Mouse (Mus musculus) CD4-positive helper T cell, adult 2 months (primary cell): ENCODE measurements at regions not wholly inside any gene's neighbourhood (a gene's known extent, or its start where the extent isn't known, plus 50 kb on each side); places are given as distances from the start of the nearest gene placed in this dataset.

Source experiments
- DNase-seq: peaks from one replicate; pipeline ENCODE4 v3.0.0-alpha.2; 2012; ENCODE audit warnings: low read depth, missing footprints, low spot score

DNA sequence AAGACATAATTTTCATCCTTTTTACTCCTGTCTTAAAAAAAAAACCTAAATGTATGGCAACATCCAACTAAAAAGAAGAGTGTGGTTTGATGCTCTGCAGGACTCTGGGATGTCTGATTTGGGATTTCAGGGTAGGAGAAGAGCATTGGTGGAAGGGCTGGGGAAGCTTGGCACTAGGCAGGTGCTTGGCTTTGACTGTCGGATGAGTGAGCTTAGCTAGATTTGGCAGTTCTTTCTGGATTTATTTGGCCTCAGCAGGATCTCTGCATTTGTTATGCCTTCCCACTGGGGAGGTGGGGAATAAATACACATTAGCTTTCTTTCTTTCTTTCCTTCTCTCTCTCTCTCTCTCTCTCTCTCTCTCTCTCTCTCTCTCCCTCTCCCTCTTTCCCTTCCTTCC lies 118.1 kb upstream of the Auts2 start:
- DNase-seq, result no peak

DNA sequence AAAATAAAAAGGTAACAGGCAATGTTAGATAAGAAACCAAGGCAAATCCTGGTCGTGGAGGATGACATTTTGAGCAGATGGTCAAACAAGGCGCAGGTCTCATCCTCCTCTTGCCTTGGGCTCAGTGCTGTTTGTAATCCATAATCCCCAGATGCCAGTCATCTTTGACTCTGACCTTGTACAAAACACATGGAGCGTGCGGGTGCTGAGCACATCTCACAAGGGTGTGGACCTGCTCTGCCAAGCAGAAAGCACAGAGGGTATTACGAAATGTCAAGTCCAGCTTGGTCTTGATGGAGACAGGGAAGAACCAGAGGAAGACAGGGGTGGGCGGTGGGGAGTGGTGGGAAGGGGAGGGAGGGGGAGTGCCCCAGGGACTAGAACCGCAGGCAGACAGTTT lies 116.9 kb upstream of the Auts2 start:
- no peak for DNase-seq

DNA sequence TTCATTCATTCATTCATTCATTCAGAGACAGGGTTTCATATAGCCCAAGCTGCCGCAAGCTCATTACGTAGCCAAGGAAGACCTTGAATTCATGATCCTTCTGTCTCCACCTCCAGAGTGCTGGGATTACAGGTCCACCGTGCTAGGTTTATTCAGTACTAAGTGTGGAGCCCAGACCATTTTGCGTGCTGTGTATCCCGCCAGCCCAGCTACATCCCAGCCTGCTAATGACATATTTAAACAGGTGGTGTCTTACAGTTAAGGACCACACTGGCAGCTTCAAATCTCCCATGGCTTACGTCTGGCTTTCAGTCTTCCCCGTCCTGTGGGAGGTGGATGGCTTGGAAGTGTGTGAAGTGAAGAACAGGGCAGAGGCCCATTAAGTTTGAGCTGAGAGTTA lies 111.2 kb upstream of the Auts2 start:
- no peak for DNase-seq

DNA sequence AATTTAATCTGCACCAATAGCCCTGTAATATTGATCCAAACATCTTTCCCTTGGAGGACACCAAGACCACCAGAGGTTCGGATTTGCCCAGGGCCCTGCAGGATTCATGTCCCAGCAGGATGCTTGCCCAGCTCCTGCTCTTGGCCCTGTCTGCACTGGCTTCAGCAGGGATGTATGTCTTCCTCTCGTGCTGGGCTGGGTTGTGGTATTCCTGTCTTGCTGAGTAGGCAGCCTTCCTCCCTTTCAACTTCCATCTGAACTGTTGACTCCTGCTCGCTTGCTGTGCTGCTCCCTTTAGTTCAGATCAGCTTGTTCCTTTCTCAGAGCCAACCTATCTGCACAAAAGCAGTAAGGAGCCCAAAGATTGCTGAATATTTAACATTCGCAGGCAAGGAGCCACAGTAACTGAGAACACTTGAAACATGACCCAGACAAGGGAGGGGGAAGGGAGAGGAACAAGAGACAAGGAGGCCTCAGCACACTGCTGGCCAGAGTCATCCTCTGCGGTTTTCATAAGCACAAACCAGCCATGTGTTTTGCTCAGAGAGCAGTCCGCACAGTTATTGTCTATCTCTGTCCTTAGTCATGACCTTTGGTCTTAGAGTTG lies 110.7 kb upstream of the Auts2 start:
- no peak for DNase-seq

DNA sequence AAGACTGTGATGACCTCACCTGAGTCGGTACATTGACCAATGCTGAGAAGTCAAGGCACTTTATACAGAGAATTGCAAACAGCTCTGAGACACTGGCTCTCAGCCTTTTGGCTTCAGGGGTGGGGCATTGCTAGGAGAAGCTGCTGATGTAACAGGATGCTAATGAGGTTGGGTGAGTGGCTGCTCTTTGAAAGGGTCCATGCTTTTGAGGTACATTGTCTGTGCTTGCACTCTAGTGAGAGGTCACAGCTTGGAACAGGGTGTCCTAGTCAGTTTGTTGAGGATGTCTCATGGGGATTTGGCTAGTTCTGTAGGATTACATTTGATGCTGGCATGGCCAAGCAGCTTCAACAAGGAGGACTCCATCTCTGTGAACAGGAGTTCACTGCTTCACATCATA lies 109.1 kb upstream of the Auts2 start:
- no peak for DNase-seq

DNA sequence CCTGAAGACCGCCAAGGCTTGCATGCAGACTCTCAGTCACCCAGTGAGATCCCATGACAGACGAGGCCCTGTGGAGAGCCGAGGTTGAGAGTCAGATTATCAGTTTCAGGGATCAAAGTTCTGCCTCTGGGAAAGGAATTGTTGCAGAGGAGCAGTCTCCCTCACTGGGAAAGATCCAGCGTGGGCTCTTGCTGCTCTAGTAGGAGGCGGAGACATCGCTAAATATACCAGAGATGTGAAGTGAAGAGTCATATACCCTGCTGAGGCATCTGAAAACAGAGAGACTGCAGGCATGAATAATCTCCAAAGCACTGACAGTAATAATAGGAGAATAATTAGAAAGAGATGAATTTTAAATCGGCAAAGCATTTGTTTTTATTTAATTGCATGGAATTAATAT lies 106.6 kb upstream of the Auts2 start:
- DNase-seq, result no peak

DNA sequence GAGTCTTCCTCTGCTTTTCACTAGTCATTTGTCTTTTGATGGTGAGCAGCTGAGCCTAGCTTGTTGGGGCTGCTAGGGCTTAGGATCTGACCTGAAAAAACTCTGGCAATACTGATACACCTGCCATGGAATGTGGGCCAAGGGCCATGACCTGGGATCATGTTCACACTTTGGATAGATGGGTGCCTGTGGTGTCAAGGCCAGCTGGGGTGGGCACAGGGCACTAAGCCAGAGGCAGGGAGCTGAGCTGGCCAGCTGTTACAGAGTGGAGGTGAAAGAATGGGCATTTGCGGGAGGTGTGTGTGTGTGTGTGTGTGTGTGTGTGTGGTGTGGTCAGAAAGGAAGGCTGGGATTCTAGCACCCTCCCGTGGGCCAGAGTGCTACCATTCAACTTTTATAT lies 105.6 kb upstream of the Auts2 start:
- DNase-seq, result no peak

DNA sequence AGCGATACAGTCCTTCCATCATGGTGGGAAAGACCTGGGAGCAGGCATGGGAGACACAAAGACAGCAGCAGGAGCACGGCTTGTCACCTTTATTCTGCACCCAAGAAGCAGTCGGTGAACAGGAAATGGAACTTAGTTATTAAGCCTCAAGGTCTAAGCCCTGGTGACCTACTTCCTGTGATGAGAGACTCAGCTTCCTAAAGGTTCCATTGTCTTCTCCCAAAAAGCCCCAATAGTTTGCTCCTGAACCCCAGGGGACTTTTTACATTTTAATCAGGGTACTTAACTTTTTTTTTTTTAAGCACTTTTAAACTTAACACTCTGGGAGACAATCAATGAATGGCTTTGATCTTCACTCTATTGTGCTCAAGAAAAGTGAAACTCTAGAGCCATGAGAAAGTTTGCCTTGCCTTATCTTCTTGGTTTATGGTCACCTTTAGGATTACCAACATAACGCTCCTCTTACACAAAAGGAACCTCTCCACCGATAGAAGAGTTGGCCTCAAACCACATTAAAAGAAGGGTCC lies 101.6 kb upstream of the Auts2 start:
- DNase-seq, result no peak

DNA sequence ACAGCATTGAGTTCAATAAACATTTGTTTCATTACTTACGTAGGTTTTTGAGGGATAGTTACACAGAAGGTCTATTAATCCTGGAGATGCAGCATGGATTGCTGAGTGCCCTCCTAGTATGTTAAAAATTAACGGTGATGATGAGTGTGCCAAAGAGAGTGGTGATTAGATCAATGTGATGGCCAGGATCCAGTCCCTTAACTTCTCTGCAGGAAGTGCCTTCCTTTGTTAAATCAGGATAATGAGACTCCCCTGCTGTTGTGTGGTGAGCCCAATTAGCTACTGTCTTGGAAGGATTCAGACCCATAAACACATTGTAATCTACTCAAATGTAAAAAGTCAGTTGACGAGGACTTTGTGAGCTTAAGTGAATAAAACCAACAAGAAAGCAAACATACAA lies 100.1 kb upstream of the Auts2 start:
- no peak for DNase-seq

DNA sequence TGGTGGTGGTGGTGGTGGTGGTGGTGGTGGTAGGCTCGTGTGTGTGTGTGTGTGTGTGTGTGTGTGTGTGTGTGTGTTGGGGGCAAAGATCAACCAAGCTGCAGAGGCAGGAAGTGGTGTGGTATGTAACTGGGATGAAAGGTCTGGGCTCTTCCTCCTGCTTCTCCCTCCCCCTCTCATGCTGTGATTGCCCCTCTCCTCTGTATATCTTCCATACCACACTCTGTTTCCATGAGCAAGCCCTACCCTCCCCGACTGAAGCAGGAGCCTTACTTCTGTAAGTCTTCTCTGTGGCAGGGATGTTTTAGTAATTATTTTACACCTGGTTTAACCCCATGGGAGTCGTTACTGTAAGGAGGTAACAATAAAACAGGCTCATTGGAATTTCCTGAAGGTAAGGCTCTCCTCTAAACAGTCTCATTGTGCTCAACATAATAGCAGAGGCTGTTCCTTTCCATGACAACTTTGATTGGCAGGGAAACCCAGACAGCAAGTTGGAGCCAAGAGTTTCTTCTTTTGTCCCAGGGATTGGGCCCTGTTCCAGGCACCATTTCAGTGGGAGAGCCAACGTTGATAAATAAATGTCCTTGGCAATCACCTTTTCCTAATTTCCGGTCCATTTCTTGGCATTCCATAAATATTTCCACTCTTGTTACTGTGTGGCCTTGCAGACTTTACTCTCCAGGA lies 90.2 kb upstream of the Auts2 start:
- no peak for DNase-seq

DNA sequence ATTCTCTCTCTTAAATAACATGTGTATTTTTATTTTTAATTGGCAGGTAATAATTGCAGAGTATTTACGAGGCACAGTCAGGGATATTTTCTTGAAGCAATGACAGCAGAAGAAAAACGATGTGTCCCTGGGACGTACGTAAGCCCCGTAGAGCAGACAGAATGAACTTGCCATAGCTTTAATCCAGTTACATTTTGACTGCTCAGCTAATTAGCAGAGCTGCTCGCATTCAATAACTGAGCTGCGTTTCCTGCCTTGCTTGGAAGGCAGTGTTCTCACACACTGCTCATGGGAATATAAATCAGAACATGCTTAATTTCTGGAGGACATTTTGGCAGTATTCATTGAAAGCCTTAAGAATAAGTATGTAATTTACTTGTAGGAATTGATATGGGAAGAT lies 78.6 kb upstream of the Auts2 start:
- no peak for DNase-seq

DNA sequence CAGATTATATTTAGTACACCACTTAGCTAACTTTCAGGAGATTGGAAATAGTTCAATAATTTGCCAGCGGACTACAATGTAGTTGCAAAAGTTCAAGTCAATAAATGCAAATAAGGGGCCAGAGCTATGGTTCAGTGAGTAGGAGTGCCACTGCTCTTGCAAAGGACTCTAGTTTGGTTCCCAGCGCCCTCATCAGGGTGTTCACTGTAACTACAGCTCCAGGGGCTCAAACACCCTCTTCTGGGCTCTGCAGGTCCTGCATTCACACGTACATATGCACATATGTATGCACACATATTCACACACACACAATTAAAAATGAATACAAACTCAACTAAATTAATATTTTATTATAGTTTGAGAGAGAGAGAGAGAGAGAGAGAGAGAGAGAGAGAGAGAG lies 74.1 kb upstream of the Auts2 start:
- no peak for DNase-seq

DNA sequence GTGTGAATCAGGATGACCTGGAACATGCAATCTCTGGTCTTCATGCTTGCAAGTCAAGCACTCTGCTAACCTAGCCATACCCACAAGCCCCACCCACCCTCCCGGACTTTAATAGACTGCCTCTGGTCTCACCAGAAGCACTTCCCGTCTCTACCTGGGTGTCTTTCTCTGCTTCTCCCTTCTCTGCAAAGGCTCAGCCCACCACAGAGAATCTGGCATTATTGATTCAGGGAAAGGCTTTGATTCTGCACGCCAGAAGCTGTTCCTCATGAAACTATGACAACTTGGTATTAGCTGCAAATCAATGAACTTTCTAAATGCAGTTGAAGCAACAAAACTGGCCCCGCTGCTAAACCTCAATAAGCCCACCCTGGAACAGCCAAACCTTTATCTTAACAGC lies 66.1 kb upstream of the Auts2 start:
- no peak for DNase-seq

DNA sequence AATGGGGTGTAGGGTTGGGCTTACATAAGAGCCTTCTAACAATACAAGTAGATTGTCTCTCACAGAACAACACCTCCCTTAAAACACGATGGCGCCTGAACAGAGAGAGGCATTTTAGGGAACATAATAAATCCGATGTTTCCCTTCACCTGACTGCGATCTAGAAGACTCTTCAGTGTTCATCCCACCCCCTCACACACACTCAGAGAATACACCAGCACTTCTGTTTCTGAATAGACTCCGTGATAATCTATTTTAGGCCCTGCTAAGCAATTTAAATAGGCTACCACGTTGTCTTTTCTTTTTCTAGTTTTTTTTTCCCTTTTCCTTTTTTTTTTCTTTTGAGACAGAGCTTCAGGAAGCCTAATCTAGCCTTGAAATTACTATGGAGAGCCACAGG lies 63.1 kb upstream of the Auts2 start:
- DNase-seq, result no peak

DNA sequence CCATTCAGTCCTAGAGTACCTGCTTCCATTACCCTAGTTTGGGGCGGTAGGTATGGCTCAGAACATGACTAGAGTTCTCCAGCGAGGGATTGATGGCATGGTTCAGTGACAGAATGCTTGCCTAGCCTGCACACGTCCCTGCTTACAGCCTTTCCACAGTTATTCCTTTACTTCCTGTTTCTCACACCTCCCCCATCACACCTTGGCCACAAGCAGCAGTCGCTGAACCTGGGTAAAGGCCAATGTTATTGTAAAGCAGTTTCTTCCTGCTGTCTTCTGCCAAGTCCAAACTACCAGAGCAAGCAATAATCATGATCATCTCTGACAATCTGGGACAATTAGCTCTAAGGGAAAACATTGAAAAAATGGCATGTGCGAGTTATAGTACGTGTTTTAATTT lies 51.7 kb upstream of the Auts2 start:
- DNase-seq, result no peak
